Mouse (Mus musculus) ES-CJ7 (cell line): ENCODE data around the gene D430019H16Rik.

Experiments used
- DNase-seq: peaks from one replicate; pipeline ENCODE4 v3.0.0; 2011; ENCODE audit warnings: low read depth, low spot score

Gene D430019H16Rik

GRCm38 (mm10) chr12:105453670-105454257, at the start of gene D430019H16Rik:
TSS of gene D430019H16Rik (plus strand) at chr12:105453856.
- DNase-seq: peak; percentile 43

GRCm38 (mm10) chr12:105406008-105406407, 47.6 kb upstream of the D430019H16Rik start:
- DNase-seq: no peak

- DNase-seq: no peak
Measured at GRCm38 (mm10) chr12:105413909-105414308, 39.7 kb upstream of the D430019H16Rik start.

DNA sequence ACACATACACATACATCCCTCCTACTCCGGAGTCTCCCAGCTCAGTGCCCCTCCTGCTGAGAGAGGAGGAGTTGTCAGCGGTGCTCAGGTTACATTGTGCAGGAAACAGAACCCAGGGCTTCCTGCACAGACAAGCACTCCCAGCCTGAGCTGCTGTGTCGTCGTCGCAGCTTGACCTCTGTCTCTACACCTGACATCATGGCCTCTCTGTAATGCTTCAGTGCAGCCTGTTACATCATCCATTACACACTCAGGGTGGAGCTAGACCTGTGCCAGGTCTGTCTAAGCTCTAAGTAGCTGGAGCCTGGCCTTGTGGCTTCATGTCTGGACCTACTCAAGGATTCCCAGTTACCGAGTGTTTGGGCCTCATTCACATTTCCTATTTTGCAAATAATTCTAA, 33.2 kb upstream of the D430019H16Rik start:
- peak; percentile 30 for DNase-seq

DNA sequence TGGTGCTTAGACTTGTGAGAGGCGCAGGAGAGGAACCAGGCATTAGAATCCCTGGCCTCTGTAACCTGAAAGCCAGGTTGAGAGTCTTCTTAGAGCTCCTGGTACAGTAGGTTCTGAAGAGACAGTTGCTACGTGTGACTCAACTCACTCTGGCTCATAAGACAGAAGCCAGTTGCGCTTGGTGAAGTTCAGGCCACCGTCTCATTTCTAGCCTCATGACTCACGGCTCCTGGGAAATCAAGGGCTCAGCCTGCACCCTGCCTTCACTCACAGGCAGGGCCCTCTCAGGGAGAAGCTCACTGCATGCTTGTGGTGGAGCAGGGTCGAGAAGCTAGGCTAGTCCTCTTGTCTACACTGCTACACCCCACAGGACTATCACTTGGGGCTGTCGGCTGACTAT, 27.1 kb upstream of the D430019H16Rik start:
- no peak for DNase-seq

GRCm38 (mm10) chr12:105427039-105427757, 26.5 kb upstream of the D430019H16Rik start:
- DNase-seq: peak; percentile 80

- no peak for DNase-seq
Measured at GRCm38 (mm10) chr12:105431872-105432271, 21.8 kb upstream of the D430019H16Rik start.

- no peak for DNase-seq
Measured at GRCm38 (mm10) chr12:105432807-105433206, 20.8 kb upstream of the D430019H16Rik start.

GRCm38 (mm10) chr12:105438259-105438658, 15.4 kb upstream of the D430019H16Rik start:
- no peak for DNase-seq

GRCm38 (mm10) chr12:105439976-105440375, 13.7 kb upstream of the D430019H16Rik start:
- DNase-seq: peak; percentile 12

DNA sequence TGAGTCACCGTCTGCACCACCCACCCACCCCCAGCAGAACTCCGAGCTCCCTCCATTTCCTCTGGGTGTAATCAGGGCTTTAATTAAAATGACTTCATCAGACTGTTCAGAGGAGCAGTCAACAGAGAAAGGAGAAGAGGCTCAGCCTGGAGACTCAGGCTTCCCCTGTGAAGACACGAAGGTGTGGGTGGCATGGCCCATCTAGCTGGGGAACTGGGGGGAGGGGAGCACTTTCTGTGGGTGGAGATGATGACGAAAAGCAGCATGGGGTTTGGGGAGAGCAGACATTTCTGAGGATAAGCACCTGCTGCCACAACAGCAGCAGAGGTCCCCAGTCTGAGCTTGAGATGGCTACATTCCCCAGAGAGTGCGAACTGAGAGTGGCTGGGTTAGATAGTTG, 10.1 kb upstream of the D430019H16Rik start:
- DNase-seq: no peak

DNA sequence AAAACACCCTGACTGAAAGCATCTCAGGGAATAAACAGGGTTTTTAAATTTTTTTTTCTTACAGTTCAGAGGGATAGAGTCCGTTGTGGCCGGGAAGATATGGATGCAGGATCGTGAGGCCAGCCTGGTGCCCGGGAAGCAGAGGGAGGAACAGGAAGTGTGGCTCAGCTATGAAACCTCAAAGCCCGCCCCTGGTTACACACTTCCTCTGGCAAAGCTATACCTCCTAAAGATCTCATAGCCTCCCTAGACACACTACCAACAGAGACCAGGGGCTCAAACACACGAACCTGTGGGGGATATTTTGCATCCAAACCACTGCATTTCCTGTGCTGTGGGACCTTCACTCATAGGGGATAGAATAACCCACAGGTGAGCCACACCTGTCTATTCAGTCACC, 7.9 kb upstream of the D430019H16Rik start:
- no peak for DNase-seq

DNA sequence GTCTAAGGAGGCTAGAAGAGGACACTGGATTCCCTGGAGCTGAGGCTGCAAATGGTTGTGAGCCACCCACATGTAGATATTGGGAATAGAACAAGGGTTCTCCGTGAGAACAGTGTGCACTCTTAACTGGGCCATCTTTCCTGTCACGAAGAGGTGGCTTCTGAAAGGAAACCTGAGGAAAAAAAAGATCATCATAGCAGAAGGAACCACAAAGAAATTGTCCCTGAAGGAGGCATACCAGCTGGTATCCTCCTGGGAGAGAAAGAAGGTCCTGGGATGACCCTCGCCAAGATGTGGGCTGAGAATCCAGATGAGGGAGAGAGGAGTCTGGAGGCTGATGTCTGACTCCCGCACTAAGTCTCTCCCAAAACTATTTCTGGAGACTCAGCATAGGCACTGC, 4.4 kb upstream of the D430019H16Rik start:
- DNase-seq: no peak

DNA sequence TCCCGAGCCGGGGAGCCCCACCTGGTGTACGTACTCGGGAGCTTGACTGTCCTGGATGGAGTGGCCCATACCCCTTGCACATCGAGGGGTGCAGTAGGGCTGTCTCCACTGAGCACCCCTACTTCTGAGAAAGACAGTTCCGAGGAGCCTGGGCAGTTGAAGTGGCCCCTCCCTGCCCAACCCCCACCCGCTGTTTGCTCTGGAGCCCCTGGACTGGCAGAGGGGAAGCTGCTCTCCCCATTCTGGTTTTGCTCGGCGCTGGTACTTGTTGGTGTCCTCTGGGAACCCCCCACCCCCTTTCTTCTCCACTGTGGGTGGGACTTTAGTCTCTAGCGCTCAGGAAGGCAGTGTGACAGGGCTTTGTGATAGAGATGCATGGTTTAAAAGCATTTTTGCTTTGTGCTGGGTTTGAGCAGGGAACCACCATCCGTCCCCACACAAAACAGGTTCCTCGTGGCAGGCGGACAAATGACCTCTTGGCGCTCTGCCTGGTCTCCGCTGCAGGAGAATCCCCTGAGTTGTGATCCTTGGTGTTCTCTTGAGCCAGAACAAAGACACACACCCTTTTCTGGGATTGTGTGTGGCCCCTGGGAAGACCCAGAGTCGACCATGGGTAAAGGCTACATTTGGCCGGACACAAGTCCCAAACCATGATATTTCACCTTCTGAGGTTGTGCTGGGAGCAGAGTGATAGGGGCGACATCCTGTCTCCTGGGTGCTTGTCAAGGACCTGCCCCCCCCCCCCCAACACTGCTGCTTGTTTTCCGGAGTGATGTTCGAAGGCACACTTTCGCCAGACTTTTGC, 804 bp downstream of the D430019H16Rik start:
- DNase-seq: no peak

DNA sequence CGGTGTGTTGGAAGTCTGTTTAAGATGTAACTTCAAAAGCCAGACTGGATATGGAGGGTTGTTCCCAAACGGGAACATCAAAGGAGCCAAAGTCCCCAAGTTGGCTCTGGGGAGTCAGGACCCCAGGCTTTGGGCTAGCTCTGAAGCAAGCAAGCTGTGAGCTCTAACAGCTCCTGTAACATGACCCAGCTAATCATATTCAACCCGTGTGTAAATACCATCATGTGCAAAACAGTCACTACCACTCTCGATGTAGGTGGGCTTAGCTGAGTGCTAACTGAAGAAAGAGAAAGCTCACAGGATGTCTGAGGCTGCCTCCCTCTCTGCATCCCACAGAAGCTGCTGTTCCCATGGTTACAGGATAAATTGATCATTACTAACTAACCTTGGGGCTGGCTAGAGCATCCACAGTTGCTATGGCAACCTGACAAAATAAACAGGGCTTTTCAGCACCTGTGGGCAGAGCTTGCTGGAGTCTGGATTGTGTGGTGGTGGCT, 1.5 kb downstream of the D430019H16Rik start:
- DNase-seq: peak; percentile 34

- no peak for DNase-seq
Measured at GRCm38 (mm10) chr12:105458791-105459190, 5.1 kb downstream of the D430019H16Rik start.

DNA sequence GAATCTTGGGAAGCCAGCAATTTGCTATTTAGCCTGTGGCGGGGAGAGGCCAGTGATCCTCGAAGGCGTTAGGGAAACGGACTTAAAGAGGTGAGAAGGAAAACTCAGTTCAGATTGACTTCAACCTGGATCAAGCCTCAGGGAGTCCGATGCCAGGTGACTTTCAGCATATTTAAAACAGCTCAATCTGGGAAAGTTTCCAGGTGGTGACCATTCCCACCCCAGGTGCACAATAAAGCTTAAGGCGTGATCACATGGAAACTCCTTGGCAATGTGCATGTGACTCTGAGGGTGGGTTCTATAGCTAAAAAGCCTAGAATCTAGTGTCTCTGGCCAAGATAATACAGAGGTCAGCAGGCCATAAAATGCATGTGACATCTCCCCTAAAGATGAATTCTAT, 7.4 kb downstream of the D430019H16Rik start:
- no peak for DNase-seq

- DNase-seq: no peak
Measured at GRCm38 (mm10) chr12:105469026-105469425, 15.4 kb downstream of the D430019H16Rik start.

- no peak for DNase-seq
Measured at GRCm38 (mm10) chr12:105475230-105475911, 21.7 kb downstream of the D430019H16Rik start.

- peak; percentile 72 for DNase-seq
Measured at GRCm38 (mm10) chr12:105476453-105476852, 22.8 kb downstream of the D430019H16Rik start.

DNA sequence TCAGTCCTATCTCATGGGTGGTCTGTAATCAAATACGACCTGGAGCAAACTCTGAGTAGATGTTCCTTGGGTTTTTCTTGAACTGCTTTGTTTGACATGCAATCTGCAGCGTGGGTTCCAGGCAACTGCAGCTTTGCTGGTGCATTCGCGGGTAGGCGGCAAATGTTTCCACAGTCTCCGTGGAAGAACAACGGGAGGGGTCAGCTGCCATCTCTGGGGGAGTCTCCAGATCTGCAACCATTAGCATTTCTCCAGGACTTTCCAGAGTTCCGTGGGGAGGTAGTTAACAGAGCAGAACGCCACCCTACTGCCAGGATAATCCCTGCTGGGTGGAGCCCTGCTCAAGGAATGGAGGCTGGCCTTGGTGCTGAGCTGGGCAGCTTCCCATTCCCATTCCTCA, 23.3 kb downstream of the D430019H16Rik start:
- no peak for DNase-seq

GRCm38 (mm10) chr12:105483503-105483902, 29.8 kb downstream of the D430019H16Rik start:
- peak; percentile 30 for DNase-seq
